Mouse (Mus musculus) myocyte (in vitro differentiated cells): ENCODE measurements around the gene Fer1l5. TPM values are rescaled to one million over a fixed set of nuclear protein-coding genes. Genes with fewer than 3 reads are reported as not detected.

Source experiments
- H3K27me3 ChIP-seq: one replicate; pipeline ENCODE4 v1.6.1; 2011; ENCODE audit not compliant: control insufficient read depth, insufficient read depth, insufficient read length
- H3K36me3 ChIP-seq: one replicate; pipeline ENCODE4 v1.6.1; 2011; ENCODE audit not compliant: control insufficient read depth, insufficient read depth
- H3K4me2 ChIP-seq: one replicate; pipeline ENCODE4 v1.6.1; 2011; ENCODE audit warnings: low read depth, control low read depth
- H3K4me3 ChIP-seq: one replicate; pipeline ENCODE4 v1.5.1; 2011; ENCODE audit warnings: mild to moderate bottlenecking, control low read depth, moderate library complexity
- H3K79me2 ChIP-seq: one replicate; pipeline ENCODE4 v1.6.1; 2011; ENCODE audit not compliant: control insufficient read depth, insufficient read depth
- H3ac ChIP-seq: one replicate; pipeline ENCODE4 v1.6.1; 2011; ENCODE audit not compliant: control insufficient read depth, insufficient read length
- CEBPB ChIP-seq: IDR thresholded peaks from 2 replicates; pipeline ENCODE4 v1.6.1; 2011; ENCODE audit warnings: mild to moderate bottlenecking, moderate library complexity; ENCODE audit not compliant: poor library complexity, insufficient read depth, severe bottlenecking
- E2F4 ChIP-seq: IDR thresholded peaks from one replicate; pipeline ENCODE4 v1.6.1; 2011; ENCODE audit warnings: mild to moderate bottlenecking, control low read depth, moderate library complexity; ENCODE audit not compliant: insufficient read depth
- MAX ChIP-seq: IDR thresholded peaks from one replicate; pipeline ENCODE4 v1.6.1; 2011; ENCODE audit warnings: low read depth, mild to moderate bottlenecking, control low read depth
- MYOD1 ChIP-seq, 3 experiments: IDR thresholded peaks; one replicate each; pipeline ENCODE4 v1.6.1; 2011; ENCODE audit warnings: control low read depth in 2 of 3, low read depth in 2 of 3, mild to moderate bottlenecking in 2 of 3, moderate library complexity in 1 of 3; ENCODE audit not compliant: insufficient read length in 2 of 3, control insufficient read depth in 1 of 3
- MYOG ChIP-seq, 3 experiments: IDR thresholded peaks; one replicate each; pipeline ENCODE4 v1.6.1; 2011; ENCODE audit warnings: control low read depth in 2 of 3, low read depth in 2 of 3, mild to moderate bottlenecking in 2 of 3; ENCODE audit not compliant: insufficient read length in 2 of 3, control insufficient read depth in 1 of 3, insufficient read depth in 1 of 3
- POLR2A ChIP-seq: IDR thresholded peaks from one replicate; pipeline ENCODE4 v1.6.1; 2011; ENCODE audit warnings: low read depth, mild to moderate bottlenecking, control low read depth, moderate library complexity; ENCODE audit not compliant: insufficient read length
- POLR2AphosphoS2 ChIP-seq: IDR thresholded peaks from one replicate; pipeline ENCODE4 v1.6.1; 2011; ENCODE audit warnings: low read depth, control low read depth; ENCODE audit not compliant: insufficient read length
- REST ChIP-seq: IDR thresholded peaks from one replicate; pipeline ENCODE4 v1.6.1; 2011; ENCODE audit warnings: mild to moderate bottlenecking, control low read depth, moderate library complexity; ENCODE audit not compliant: insufficient read depth, insufficient read length
- SRF ChIP-seq: IDR thresholded peaks from one replicate; pipeline ENCODE4 v1.6.1; 2011; ENCODE audit warnings: low read depth; ENCODE audit not compliant: control insufficient read depth, insufficient read length
- TCF12 ChIP-seq: IDR thresholded peaks from one replicate; pipeline ENCODE4 v1.6.1; 2011; ENCODE audit warnings: mild to moderate bottlenecking, control low read depth; ENCODE audit not compliant: poor library complexity, insufficient read depth, severe bottlenecking
- TCF3 ChIP-seq: IDR thresholded peaks from one replicate; pipeline ENCODE4 v1.6.1; 2011; ENCODE audit warnings: low read depth, control low read depth; ENCODE audit not compliant: insufficient read length
- USF1 ChIP-seq: IDR thresholded peaks from one replicate; pipeline ENCODE4 v1.6.1; 2011; ENCODE audit warnings: low read depth, mild to moderate bottlenecking, control low read depth, moderate library complexity
- polyA plus RNA-seq: library from polyadenylated mRNA; unstranded; fragments of >200 nt; fragmentation: generic; extraction: Trizol; gene quantifications from one replicate; pipeline ENCODE4 v1.2.1, GENCODE M21; 2012; ENCODE audit warnings: missing spikeins

Fer1l5 gene
- polyA plus RNA-seq, 1 experiment = 0.59 TPM

GRCm38 (mm10) chr1:36471181-36472105 lies 99.4 kb downstream of the Fer1l5 start, which contains the start of gene Cnnm4:
Gene Cnnm4, plus strand, starts transcription at chr1:36471620.
- Histone ChIP-seq H3K4me2 (peak within 1 kb of the TSS; percentile 87), H3K27me3 (no peaks in the 10 kb centered on the region), H3ac (peak within 1 kb of the TSS; percentile 64), H3K79me2 (peaks cover 45% of the 10 kb centered on the region), H3K4me3 (peak within 1 kb of the TSS; percentile 75), H3K36me3 (no peaks in the 10 kb centered on the region)
- no peak for TF ChIP-seq CEBPB
- TF ChIP-seq MAX = no peak
- TF ChIP-seq POLR2A = peak; percentile 86
- TF ChIP-seq SRF = no peak
- no peak for TF ChIP-seq TCF3
- TF ChIP-seq E2F4 = no peak
- TF ChIP-seq USF1 = no peak
- TF ChIP-seq REST = no peak
- TF ChIP-seq TCF12 = no peak
- TF ChIP-seq MYOD1 (IDR thresholded peaks at IDR 0.05; ENCODE audit: control insufficient read depth in 1 of 3, insufficient read length in 2 of 3, low read depth in 2 of 3) = peak in 1 of 3 experiments; percentile 52
- TF ChIP-seq MYOG (IDR thresholded peaks at IDR 0.05; ENCODE audit: control insufficient read depth in 1 of 3, insufficient read depth in 1 of 3, insufficient read length in 2 of 3, low read depth in 2 of 3) = peak in 1 of 3 experiments; percentile 61
- TF ChIP-seq POLR2AphosphoS2 = peak; percentile 87

Other genes starting within 250 kb of the Fer1l5 start
- gene Uggt1, start 127.6 kb upstream of the Fer1l5 start, polyA plus RNA-seq = 24.3 TPM
- gene Neurl3, start 97.6 kb upstream of the Fer1l5 start, polyA plus RNA-seq = 0.11 TPM
- 65.8 TPM for gene Arid5a, start 64.6 kb upstream of the Fer1l5 start, polyA plus RNA-seq
- gene Kansl3, start 3.1 kb upstream of the Fer1l5 start, polyA plus RNA-seq = 35.7 TPM
- 44.8 TPM for gene Lman2l, start 73.0 kb downstream of the Fer1l5 start, polyA plus RNA-seq
- gene Cnnm4, start 99.3 kb downstream of the Fer1l5 start, polyA plus RNA-seq = 21.6 TPM
- 10.2 TPM for gene Cnnm3, start 139.6 kb downstream of the Fer1l5 start, polyA plus RNA-seq
- 78.6 TPM for gene Ankrd23, start 164.6 kb downstream of the Fer1l5 start, polyA plus RNA-seq
- gene Gm42417, start 167.1 kb downstream of the Fer1l5 start, polyA plus RNA-seq = 0.13 TPM
- gene Ankrd39, start 175.2 kb downstream of the Fer1l5 start, polyA plus RNA-seq = 17.9 TPM
- gene Sema4c, start 186.1 kb downstream of the Fer1l5 start, polyA plus RNA-seq = 30.7 TPM